Mouse (Mus musculus) skeletal muscle tissue, adult 2 months (tissue): ENCODE measurements around the gene Gmppb.
A peak's percentile ranks its signal among the peaks of the same experiment; 100 is the strongest.

Source experiments
- DNase-seq: peaks from one replicate; pipeline ENCODE4 v3.0.0-alpha.2; 2012; ENCODE audit warnings: low read depth, low spot score

Gmppb gene

GRCm38 (mm10) chr9:108051184-108051930 is 2.3 kb downstream of the Gmppb start:
- no peak for DNase-seq

- no peak for DNase-seq
These were observed 2.8 kb downstream of the Gmppb start for GRCm38 (mm10) chr9:108051931-108052220.

GRCm38 (mm10) chr9:108052411-108052810 is 3.4 kb downstream of the Gmppb start:
- DNase-seq: no peak

- DNase-seq: peak; percentile 96
These were observed 4.0 kb downstream of the Gmppb start, which contains the start of gene Amigo3 for GRCm38 (mm10) chr9:108052885-108053664. Gene Amigo3 (plus strand): TSS chr9:108053159.

DNA sequence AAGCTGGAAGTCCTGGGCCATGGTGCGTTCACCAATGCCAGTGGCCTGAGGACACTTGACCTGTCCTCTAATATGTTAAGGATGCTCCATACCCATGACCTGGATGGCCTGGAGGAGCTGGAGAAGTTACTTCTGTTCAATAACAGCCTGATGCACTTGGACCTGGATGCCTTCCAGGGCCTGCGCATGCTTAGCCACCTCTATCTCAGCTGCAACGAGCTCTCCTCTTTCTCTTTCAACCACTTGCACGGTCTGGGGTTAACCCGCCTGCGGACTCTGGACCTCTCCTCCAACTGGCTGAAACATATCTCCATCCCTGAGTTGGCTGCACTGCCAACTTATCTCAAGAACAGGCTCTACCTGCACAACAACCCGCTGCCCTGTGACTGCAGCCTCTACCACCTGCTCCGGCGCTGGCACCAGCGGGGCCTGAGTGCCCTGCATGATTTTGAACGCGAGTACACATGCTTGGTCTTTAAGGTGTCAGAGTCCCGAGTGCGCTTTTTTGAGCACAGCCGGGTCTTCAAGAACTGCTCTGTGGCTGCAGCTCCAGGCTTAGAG is 4.7 kb downstream of the Gmppb start:
- DNase-seq: no peak

DNA sequence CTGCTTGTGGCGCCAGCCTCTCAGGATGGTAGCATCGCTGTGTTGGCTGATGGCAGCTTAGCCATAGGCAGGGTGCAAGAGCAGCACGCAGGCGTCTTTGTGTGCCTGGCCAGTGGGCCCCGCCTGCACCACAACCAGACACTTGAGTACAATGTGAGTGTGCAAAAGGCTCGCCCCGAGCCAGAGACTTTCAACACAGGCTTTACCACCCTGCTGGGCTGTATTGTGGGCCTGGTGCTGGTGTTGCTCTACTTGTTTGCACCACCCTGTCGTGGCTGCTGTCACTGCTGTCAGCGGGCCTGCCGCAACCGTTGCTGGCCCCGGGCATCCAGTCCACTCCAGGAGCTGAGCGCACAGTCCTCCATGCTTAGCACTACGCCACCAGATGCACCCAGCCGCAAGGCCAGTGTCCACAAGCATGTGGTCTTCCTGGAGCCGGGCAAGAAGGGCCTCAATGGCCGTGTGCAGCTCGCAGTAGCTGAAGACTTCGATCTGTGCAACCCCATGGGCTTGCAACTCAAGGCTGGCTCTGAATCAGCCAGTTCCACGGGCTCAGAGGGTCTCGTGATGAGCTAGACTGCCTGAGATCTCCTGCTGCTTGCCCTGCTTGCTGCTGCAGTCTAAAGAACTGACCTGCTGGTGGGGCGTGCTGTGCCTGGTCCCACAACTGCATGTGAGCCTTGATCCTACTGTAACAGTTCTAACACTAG is 5.4 kb downstream of the Gmppb start:
- DNase-seq: no peak

- DNase-seq: no peak
These were observed 6.0 kb downstream of the Gmppb start for GRCm38 (mm10) chr9:108055061-108055460.

- no peak for DNase-seq
These were observed 6.7 kb downstream of the Gmppb start for GRCm38 (mm10) chr9:108055661-108056237.

DNA sequence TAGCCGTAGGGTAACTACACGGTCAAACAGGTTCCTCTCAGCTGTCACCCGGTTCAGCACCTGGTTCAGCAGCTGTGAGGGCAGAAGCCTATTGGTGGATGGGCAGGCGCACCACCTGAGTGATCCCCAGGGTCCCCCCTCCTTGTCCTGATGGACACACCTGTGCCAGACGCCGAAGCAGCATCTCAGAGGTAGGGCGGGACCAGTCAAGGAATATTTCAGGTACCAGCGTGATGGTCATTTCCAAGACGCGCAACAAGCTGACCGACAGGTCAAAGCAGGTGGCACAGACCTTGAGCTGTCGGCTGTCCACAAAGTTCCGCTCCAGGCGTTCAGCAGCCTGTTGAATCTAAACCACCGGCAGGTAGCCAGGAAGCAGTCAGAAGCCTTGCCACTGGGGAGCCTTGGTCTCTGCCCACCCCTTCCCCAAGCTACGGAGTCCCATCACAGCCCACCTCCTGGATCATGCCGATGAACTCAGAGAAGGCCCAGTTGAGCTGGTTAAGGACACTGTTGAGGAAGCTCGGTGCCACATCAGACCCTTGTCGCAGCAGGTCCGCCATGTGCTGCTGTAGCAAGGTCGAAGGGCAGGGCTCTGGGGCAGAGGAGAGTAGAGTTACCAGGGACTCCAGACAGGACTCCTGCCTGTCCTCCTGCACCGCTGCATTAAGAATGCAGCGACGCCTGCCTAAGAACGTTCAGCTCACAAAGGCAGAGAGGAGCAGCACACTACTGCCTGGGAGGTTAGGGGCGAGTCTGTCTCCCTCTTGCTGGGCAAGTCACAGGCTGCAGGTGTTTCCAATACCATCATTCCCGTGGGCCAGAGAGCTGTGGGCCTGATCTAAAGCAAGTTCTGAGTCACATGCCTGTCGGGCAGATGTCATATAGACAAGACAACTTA is 7.6 kb downstream of the Gmppb start:
- no peak for DNase-seq

- peak; percentile 84 for DNase-seq
These were observed 8.2 kb downstream of the Gmppb start for GRCm38 (mm10) chr9:108057262-108057562.

DNA sequence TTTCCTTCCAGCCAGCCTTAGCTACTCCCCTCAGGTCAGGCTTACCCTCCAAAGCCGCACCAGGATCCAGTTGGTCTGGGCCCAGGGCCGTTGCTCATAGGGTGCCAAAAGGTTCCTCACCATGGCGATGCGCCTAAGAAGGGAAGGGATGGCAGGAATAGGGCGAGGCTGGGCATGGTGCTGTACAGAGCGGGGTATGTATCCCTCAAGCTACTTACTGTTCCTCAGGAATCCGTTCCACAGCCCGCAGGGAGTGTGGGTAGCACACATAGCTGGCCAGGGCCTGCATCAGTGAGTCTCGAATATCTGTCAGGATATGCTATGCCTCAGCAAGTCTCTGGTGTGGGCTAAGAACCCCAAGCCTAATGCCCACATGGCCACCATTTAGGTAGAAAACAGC is 9.2 kb downstream of the Gmppb start:
- no peak for DNase-seq

- no peak for DNase-seq
These were observed 13.1 kb downstream of the Gmppb start for GRCm38 (mm10) chr9:108062142-108062541.

DNA sequence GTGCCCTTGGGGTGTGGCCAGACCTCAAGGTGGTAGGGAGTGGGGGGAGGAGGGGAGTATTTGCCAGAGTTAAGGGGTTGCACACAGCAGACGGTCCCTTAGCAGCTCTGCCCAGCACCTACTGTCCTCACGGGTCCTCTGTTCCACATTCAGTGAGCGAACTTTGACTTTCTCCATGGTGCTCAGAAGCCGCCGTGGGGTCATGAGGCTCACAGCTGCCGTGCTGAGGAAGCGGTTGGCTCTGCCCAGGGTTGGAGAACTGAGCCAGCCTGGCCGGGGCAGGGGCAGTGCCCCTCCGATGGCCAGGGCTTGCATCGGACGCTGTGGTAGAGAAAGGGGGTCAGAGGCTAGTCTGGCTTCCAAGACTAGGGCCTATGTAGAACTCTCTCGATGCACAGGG is 14.3 kb downstream of the Gmppb start:
- no peak for DNase-seq

DNA sequence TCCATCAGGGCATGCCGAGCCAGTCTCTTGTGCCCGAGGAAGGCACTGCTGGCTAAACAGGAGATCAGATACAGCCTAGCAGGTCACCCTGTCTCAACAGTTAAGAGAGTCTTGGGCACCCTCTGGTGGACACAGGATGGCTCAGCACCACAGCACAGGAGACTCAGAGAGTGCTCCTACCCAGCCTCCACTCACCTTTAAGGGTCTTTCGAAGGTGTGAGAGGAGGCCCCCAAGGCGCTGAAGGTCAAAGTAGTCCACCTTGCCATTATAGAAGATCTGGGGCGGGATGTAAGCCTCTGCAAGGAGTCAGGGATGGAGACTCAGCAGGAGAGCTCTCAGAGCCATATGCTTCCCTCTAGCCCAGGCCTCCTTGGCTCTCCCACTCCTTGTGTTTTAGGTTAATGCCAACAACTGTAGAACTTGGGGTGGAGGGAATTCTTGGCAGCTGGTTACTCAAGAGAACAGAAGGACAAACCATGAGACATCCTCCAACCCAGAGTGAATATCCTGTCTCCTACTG is 16.5 kb downstream of the Gmppb start:
- DNase-seq: peak; percentile 88

GRCm38 (mm10) chr9:108067199-108067598 is 18.2 kb downstream of the Gmppb start:
- no peak for DNase-seq

- peak; percentile 90 for DNase-seq
These were observed 18.9 kb downstream of the Gmppb start for GRCm38 (mm10) chr9:108067900-108068299.

DNA sequence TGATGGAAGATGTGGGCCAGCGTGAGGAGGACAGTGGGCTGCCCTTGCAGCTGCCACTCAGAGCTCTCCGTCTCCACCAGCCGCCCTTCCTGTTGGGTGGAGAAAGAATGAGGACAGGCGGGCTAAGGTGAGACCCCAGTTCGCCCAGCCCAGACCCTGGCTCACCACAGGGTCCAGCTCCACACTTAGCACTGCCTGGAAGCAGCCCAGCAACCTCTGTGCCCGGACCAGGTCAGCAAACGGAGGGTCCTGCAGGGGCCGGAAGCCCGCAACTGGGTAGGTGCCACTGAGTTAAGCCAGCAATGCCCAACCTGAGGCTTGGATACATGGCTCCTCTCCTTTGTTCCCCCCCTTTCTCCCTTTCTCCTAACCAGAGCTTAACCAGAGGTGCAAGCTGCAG is 20.0 kb downstream of the Gmppb start:
- DNase-seq: no peak

- no peak for DNase-seq
These were observed 20.5 kb downstream of the Gmppb start for GRCm38 (mm10) chr9:108069529-108069928.

DNA sequence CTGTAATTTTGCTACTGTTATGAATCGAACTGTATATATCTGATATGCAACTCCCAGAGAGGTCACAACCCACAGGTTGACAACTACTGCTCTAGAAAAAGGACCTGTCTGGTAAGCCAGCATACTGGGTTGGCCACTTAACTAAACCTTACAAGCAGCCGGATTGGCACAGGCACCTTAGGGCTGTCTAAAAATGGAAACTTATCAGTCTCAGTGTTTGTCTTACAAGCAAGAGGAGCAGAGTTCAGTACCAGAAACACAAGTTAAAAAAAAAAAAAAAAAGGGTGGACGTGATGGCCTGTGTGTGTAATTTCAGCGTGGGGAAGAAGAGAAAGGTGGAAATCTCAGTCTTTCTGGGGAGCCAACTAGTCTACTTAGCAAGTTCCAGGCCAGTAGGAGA is 22.8 kb downstream of the Gmppb start:
- DNase-seq: no peak

GRCm38 (mm10) chr9:108072481-108072924 is 23.5 kb downstream of the Gmppb start:
- no peak for DNase-seq
